Mouse (Mus musculus) hindbrain, embryonic 11.5 days (tissue): ENCODE data around the gene Obsl1. TPM values are rescaled to one million over a fixed set of nuclear protein-coding genes. Genes with fewer than 3 reads are reported as not detected.

Experiments
- ATAC-seq: fragments of 200-750 bp; cut with Nextera tagmentation; 2 replicates; pipeline ENCODE4 v1.8.0; 2017; ENCODE audit warnings: mild to moderate bottlenecking, moderate TSS enrichment, moderate library complexity; ENCODE audit not compliant: low FRiP score
- DNase-seq: peaks from one replicate; pipeline ENCODE4 v3.0.0-alpha.2; 2015; ENCODE audit warnings: low spot score
- H3K27ac ChIP-seq: fragments of 300-500 bp; sonication (generic); 2 replicates; pipeline ENCODE4 v1.5.1; 2014; ENCODE audit warnings: mild to moderate bottlenecking, low read depth, low read length
- H3K27me3 ChIP-seq: fragments of 300-500 bp; sonication (generic); 2 replicates; pipeline ENCODE4 v1.6.1; 2014; ENCODE audit warnings: mild to moderate bottlenecking, low read length, moderate library complexity, mixed read lengths; ENCODE audit not compliant: control insufficient read depth, insufficient read depth
- H3K36me3 ChIP-seq: fragments of 300-500 bp; sonication (generic); 2 replicates; pipeline ENCODE4 v1.6.1; 2014; ENCODE audit warnings: mild to moderate bottlenecking, low read length, moderate library complexity, mixed read lengths; ENCODE audit not compliant: control insufficient read depth, insufficient read depth
- H3K4me1 ChIP-seq: fragments of 300-500 bp; sonication (generic); replicated peaks from 2 replicates; pipeline ENCODE4 v1.6.1; 2014; ENCODE audit warnings: low read length, mixed read lengths; ENCODE audit not compliant: control insufficient read depth, insufficient read depth
- H3K4me2 ChIP-seq: fragments of 300-500 bp; sonication (generic); replicated peaks from 2 replicates; pipeline ENCODE4 v1.6.1; 2014; ENCODE audit warnings: mild to moderate bottlenecking, low read depth, low read length
- H3K4me3 ChIP-seq: fragments of 300-500 bp; sonication (generic); 2 replicates; pipeline ENCODE4 v1.5.1; 2014; ENCODE audit warnings: low read depth, low read length
- H3K9ac ChIP-seq: fragments of 300-500 bp; sonication (generic); 2 replicates; pipeline ENCODE4 v1.6.1; 2014; ENCODE audit warnings: low read depth, low read length
- H3K9me3 ChIP-seq: fragments of 300-500 bp; sonication (generic); 2 replicates; pipeline ENCODE4 v1.6.1; 2016; ENCODE audit warnings: low read length; ENCODE audit not compliant: control insufficient read depth
- WGBS: fragments of 180-500 bp; shearing (Covaris S2); extraction: QIAGEN DNeasy Blood & Tissue Kit; methylation state at CpG from one replicate; pipeline ENCODE4 v1.1.7; 2014; 5-methylcytosine and 5-hydroxymethylcytosine counted together
- polyA plus RNA-seq: library from polyadenylated mRNA; unstranded; fragments of >200 nt; fragmentation: Nextera tagmentation; extraction: Ambion mirVana; gene quantifications from 2 replicates; pipeline ENCODE4 v1.2.1, GENCODE M21; 2014

The Obsl1 gene
- polyA plus RNA-seq, 1 experiment from 2014 or later: 34.0 TPM

GRCm38 (mm10) chr1:75442811-75443210 lies 63.4 kb downstream of the Obsl1 start:
- Histone ChIP-seq H3K27me3 (no peaks in the 10 kb centered on the region; the same call in 1 of the 2 replicates), H3K36me3 (no peaks in the 10 kb centered on the region), H3K4me2 (no peak overlapping the region), H3K4me1 (peaks cover 38% of the 10 kb centered on the region), H3K9me3 (no peaks in the 10 kb centered on the region), H3K4me3 (no peak overlapping the region), H3K9ac (no peak overlapping the region), H3K27ac (peak overlapping the region; percentile 90)
- ATAC-seq (no peak), DNase-seq (no peak)
- 38% methylated on average over 8 of the region's 8 CpGs for WGBS

GRCm38 (mm10) chr1:75442171-75442570 lies 64.1 kb downstream of the Obsl1 start:
- Histone ChIP-seq H3K36me3 (no peaks in the 10 kb centered on the region), H3K27ac (peak overlapping the region; percentile 90), H3K4me2 (no peak overlapping the region), H3K4me3 (no peak overlapping the region), H3K27me3 (no peaks in the 10 kb centered on the region; the same call in 1 of the 2 replicates), H3K9me3 (no peaks in the 10 kb centered on the region), H3K9ac (no peak overlapping the region), H3K4me1 (peaks cover 32% of the 10 kb centered on the region)
- DNase-seq (no peak), ATAC-seq (no peak)
- 78% methylated on average over 9 of the region's 9 CpGs for WGBS

GRCm38 (mm10) chr1:75441471-75441996 lies 64.7 kb downstream of the Obsl1 start:
- Histone ChIP-seq H3K36me3 (no peaks in the 10 kb centered on the region), H3K4me1 (peaks cover 28% of the 10 kb centered on the region), H3K9me3 (no peaks in the 10 kb centered on the region), H3K27me3 (no peaks in the 10 kb centered on the region; the same call in 1 of the 2 replicates), H3K27ac (no peak overlapping the region), H3K4me3 (no peak overlapping the region), H3K9ac (no peak overlapping the region), H3K4me2 (no peak overlapping the region)
- 84% methylated on average over 15 of the region's 15 CpGs for WGBS
- ATAC-seq (no peak), DNase-seq (no peak)

GRCm38 (mm10) chr1:75440661-75441060 lies 65.6 kb downstream of the Obsl1 start:
- WGBS: 92% methylated on average over 7 of the region's 7 CpGs
- H3K9me3 ChIP-seq: no peaks in the 10 kb centered on the region
- DNase-seq (no peak), ATAC-seq (no peak)
- no peaks in the 10 kb centered on the region for H3K27me3 ChIP-seq
- no peak overlapping the region for H3K9ac ChIP-seq
- no peak overlapping the region for H3K4me2 ChIP-seq
- peaks cover 23% of the 10 kb centered on the region for H3K4me1 ChIP-seq
- H3K4me3 ChIP-seq: no peak overlapping the region
- no peak overlapping the region for H3K27ac ChIP-seq
- H3K36me3 ChIP-seq: no peaks in the 10 kb centered on the region

- DNase-seq: no peak
- Histone ChIP-seq H3K9ac (no peak overlapping the region), H3K9me3 (no peaks in the 10 kb centered on the region), H3K27me3 (no peaks in the 10 kb centered on the region), H3K4me3 (no peak overlapping the region), H3K27ac (no peak overlapping the region), H3K4me1 (peaks cover 18% of the 10 kb centered on the region), H3K4me2 (no peak overlapping the region), H3K36me3 (no peaks in the 10 kb centered on the region)
- no peak for ATAC-seq
- 81% methylated on average over 8 of the region's 9 CpGs for WGBS
Measured at GRCm38 (mm10) chr1:75438782-75439181, 67.5 kb downstream of the Obsl1 start.

- no peak within 1 kb of the TSS for H3K27ac ChIP-seq
- ATAC-seq: peak; percentile 83
Measured at GRCm38 (mm10) chr1:75435475-75436328, 70.5 kb downstream of the Obsl1 start, which contains the start of gene Gmppa. Gmppa (plus strand) TSS chr1:75435930.

More at GRCm38 (mm10) chr1:75435475-75436328, 70.5 kb downstream of the Obsl1 start, which contains the start of gene Gmppa:
- Histone ChIP-seq H3K27me3 (no peaks in the 10 kb centered on the region), H3K4me1 (peaks cover 3% of the 10 kb centered on the region; the same call in 1 of the 2 replicates), H3K4me2 (peak within 1 kb of the TSS; percentile 56), H3K9ac (peak within 1 kb of the TSS; percentile 60), H3K4me3 (peak within 1 kb of the TSS; percentile 53), H3K36me3 (no peaks in the 10 kb centered on the region), H3K9me3 (no peaks in the 10 kb centered on the region)
- 6% methylated on average over 28 of the region's 28 CpGs for WGBS
- DNase-seq: peak; percentile 89

Other genes starting within 250 kb of the Obsl1 start
- 3.5 and 6.0 TPM in 2 replicates for gene Ptprn, start 241.9 kb downstream of the Obsl1 start, polyA plus RNA-seq
- gene Resp18, start 228.0 kb downstream of the Obsl1 start, polyA plus RNA-seq: 32.3 and 35.7 TPM in 2 replicates
- 154 and 165 TPM in 2 replicates for gene Dnpep, start 188.5 kb downstream of the Obsl1 start, polyA plus RNA-seq
- 2.1 and 2.4 TPM in 2 replicates for gene Des, start 146.1 kb downstream of the Obsl1 start, polyA plus RNA-seq
- gene Speg, start 131.2 kb downstream of the Obsl1 start, polyA plus RNA-seq: 11.1 and 12.7 TPM in 2 replicates
- gene Gmppa, start 70.5 kb downstream of the Obsl1 start, polyA plus RNA-seq: 53.8 and 56.3 TPM in 2 replicates
- 1.9 and 4.4 TPM in 2 replicates for gene Asic4, start 56.0 kb downstream of the Obsl1 start, polyA plus RNA-seq
- gene Chpf, start 27.1 kb downstream of the Obsl1 start, polyA plus RNA-seq: 17.8 and 20.2 TPM in 2 replicates
- gene Tmem198, start 26.9 kb downstream of the Obsl1 start, polyA plus RNA-seq: 11.1 and 11.6 TPM in 2 replicates
- gene Inha, start 625 bp upstream of the Obsl1 start, polyA plus RNA-seq: 1.3 and 2.0 TPM in 2 replicates
- gene Stk11ip, start 15.1 kb upstream of the Obsl1 start, polyA plus RNA-seq: 11.8 and 13.4 TPM in 2 replicates
- 8.0 and 9.2 TPM in 2 replicates for gene Slc4a3, start 39.8 kb upstream of the Obsl1 start, polyA plus RNA-seq